Mouse (Mus musculus) spleen, adult 2 months (tissue): ENCODE data around the gene Snx27. TPM values are rescaled to one million over a fixed set of nuclear protein-coding genes. Genes with fewer than 3 reads are reported as not detected.

ENCODE experiments used
- DNase-seq, 2 experiments: peaks; one replicate each; pipeline versions ENCODE4 v3.0.0 to v3.0.0-alpha.2; 2012 to 2021; ENCODE audit warnings: low spot score in 2 of 2, low read depth in 1 of 2
- H3K27ac ChIP-seq: fragments of 200-500 bp; 2 replicates; pipeline ENCODE4 v1.5.1; 2012; ENCODE audit warnings: low read length, inconsistent platforms; ENCODE audit not compliant: insufficient read depth
- H3K27me3 ChIP-seq: fragments of 200-500 bp; 2 replicates; pipeline ENCODE4 v1.6.1; 2012; ENCODE audit warnings: mild to moderate bottlenecking, moderate library complexity, low read length, inconsistent platforms; ENCODE audit not compliant: control insufficient read depth, insufficient read depth
- H3K36me3 ChIP-seq: fragments of 200-500 bp; 2 replicates; pipeline ENCODE4 v1.6.1; 2012; ENCODE audit warnings: mild to moderate bottlenecking, low read length, inconsistent platforms; ENCODE audit not compliant: control insufficient read depth, insufficient read depth
- H3K4me1 ChIP-seq: fragments of 200-500 bp; 2 replicates; pipeline ENCODE4 v1.6.1; 2011; ENCODE audit warnings: inconsistent platforms; ENCODE audit not compliant: control insufficient read depth, insufficient read depth, insufficient read length
- H3K4me3 ChIP-seq: fragments of 200-500 bp; 2 replicates; pipeline ENCODE4 v1.5.1; 2011; ENCODE audit warnings: mild to moderate bottlenecking, inconsistent platforms; ENCODE audit not compliant: insufficient read depth, insufficient read length; ENCODE audit errors: extremely low read depth
- CTCF ChIP-seq: fragments of 200-500 bp; IDR thresholded peaks from 2 replicates; pipeline ENCODE4 v1.5.1; 2011; ENCODE audit warnings: mild to moderate bottlenecking, inconsistent platforms; ENCODE audit not compliant: insufficient read depth, insufficient read length, insufficient replicate concordance; ENCODE audit errors: extremely low read depth
- POLR2A ChIP-seq: fragments of 200-500 bp; IDR thresholded peaks from 2 replicates; pipeline ENCODE4 v1.6.1; 2011; ENCODE audit warnings: low read depth, low read length, inconsistent platforms
- WGBS: fragments of 180-500 bp; shearing (Covaris S2); methylation state at CpG from one replicate; pipeline ENCODE4 v1.1.7; 2018; 5-methylcytosine and 5-hydroxymethylcytosine counted together
- polyA plus RNA-seq: library from polyadenylated mRNA; depleted of rRNA; stranded (reverse); fragments of >200 nt; gene quantifications from 2 replicates; pipeline ENCODE4 v1.2.3, GENCODE M21; 2012

Snx27 gene
- polyA plus RNA-seq, 1 experiment = 5.4 TPM

DNA sequence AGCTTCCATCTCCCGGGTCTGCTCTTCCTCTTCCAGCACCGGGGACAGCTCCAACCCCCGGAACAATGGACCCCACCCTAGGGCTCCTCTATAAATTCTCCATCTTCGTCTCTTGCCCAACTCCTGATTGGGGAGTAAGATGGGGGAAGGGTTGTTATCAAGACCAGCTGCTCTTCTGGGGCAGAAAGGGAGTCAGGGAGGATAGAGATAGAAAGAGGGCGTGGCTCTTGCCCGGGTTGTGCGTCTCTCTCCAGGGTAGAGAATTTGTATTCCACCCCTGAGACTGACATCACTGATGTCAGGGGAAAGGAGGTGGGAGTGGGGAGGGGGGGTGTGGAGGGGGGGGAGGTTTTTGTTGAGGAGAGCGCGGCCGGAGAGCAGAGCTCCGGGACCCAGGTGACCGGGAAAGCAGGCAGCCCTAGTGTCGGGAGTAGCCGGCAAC is 104.5 kb downstream of the Snx27 start, which contains the start of gene Celf3:
Gene Celf3, plus strand, starts transcription at position 315 of the 442 bp plus-strand sequence.
- no peaks in the 10 kb centered on the region for H3K36me3 ChIP-seq
- TF ChIP-seq POLR2A = no peak
- no peak for TF ChIP-seq CTCF
- WGBS = 5% methylated on average over 14 of the region's 14 CpGs
- peaks cover 2% of the 10 kb centered on the region for H3K27me3 ChIP-seq
- H3K4me3 ChIP-seq = no peak within 1 kb of the TSS
- H3K27ac ChIP-seq = no peak within 1 kb of the TSS
- DNase-seq = no peak
- no peaks in the 10 kb centered on the region for H3K4me1 ChIP-seq

DNA sequence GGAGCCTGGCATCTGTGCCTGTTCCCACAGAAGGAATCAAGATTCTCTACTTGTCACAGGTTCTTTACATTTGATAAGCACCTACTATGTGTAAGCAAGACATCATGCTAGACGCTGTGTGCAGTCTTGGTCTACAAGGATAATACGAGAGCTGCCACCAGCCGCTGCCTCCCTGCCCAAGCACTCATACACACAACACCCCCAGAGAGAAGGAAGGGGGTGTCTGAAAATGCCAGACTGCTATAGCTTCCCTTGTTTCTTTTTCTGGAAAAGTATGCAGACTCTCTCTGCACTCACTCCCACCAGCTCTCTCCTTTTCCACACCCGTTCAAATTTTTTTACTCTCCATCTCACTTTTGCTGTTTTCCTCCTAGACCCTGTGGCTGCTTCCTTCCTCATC is 105.1 kb downstream of the Snx27 start:
- Histone ChIP-seq H3K4me1 (no peaks in the 10 kb centered on the region), H3K36me3 (no peaks in the 10 kb centered on the region), H3K4me3 (no peak overlapping the region), H3K27me3 (peaks cover 2% of the 10 kb centered on the region), H3K27ac (no peak overlapping the region)
- no peak for DNase-seq
- WGBS = 66% methylated on average over 4 of the region's 4 CpGs
- TF ChIP-seq POLR2A = no peak
- no peak for TF ChIP-seq CTCF

DNA sequence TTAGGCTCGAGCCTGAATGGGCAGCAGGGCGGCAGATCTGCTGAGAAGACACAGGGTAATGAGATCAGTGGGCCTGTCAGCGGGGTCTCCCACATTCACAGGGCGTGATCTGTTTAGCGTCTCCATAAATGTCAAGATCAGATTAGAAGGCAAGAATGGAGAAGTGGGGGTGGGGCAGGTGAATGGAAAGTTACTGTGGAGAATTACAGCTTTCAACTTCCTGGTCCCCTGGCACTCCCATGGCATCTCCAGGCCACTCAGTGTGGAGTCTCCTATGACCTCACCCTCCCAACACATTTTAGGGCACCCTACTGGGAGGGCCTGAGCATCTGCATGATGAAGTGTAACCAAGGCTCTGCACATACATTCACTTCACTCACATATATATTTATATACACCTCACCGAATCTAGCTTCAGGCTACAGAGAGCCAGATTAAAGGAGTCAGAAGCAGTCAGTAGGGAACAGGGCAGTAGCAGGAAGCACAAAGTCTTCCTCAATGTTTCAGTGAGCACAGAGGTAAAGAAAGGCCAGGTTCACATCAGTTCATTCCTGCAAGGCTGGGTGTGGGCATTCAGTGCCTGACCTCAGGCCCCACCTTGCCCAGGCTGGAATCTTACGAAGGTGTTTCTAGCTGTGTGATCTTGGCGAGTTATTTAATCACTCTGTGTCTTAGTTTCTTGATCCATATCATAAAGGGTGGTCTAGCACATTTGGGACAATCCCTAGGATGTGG is 106.0 kb downstream of the Snx27 start:
- H3K4me1 ChIP-seq = no peaks in the 10 kb centered on the region
- TF ChIP-seq CTCF (no peak), POLR2A (no peak)
- DNase-seq = no peak
- peaks cover 2% of the 10 kb centered on the region for H3K27me3 ChIP-seq
- 67% methylated on average over 8 of the region's 8 CpGs for WGBS
- H3K27ac ChIP-seq = no peak overlapping the region
- no peak overlapping the region for H3K4me3 ChIP-seq
- no peaks in the 10 kb centered on the region for H3K36me3 ChIP-seq

DNA sequence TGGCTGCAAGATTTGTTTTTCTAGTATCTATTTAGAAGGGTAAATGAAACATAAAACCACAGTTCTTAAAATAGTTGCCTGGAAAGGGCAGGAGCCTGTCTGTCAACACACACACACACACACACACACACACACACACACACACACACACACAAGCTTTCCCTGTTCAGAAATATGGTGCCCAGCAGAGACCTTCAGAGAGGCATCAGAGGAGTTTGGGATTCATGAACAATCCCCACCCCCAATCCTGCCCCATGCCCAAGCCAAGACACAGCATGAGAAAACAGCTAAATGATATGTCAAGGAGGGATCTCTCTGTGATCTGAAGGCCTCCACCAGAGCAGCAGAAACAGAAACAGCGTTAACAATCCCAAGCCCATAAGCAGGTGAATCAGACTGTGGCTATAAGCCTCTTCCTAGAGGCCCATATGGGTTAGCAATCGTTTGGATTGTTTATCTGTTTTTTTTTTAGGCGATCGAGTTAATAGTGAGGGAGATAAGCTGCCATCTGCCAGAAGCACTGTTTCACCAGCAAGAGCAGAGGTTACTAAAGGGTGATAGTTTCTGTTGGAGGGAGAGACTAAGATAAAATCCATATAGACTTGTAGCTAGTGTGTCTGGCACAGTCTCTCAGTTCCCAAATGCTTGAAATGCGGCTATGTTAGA is 108.8 kb downstream of the Snx27 start:
- no peaks in the 10 kb centered on the region for H3K27me3 ChIP-seq
- no peak overlapping the region for H3K27ac ChIP-seq
- WGBS = 73% methylated on average over 5 of the region's 5 CpGs
- TF ChIP-seq CTCF (no peak), POLR2A (no peak)
- DNase-seq = no peak
- no peaks in the 10 kb centered on the region for H3K4me1 ChIP-seq
- no peak overlapping the region for H3K4me3 ChIP-seq
- H3K36me3 ChIP-seq = no peaks in the 10 kb centered on the region

DNA sequence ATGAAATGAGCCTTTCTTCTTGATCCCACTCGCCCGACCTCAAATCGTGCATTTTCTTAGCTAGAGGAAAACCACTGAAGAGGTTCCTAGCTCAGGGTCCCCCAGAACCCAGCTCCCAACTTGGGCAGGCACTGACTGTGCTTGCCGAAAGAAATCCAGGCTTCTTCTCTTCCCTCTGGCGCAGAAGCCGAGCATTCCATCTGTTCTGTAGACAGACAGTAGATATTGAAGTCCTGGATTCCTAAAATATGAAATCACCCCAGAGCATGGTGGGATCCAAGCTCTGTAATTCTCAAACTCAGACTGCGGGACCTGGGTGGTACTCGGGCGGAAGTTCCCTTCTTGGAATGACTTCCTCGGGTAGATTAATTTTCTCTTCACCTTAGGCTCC is 109.4 kb downstream of the Snx27 start:
- 72% methylated on average over 10 of the region's 10 CpGs for WGBS

DNA sequence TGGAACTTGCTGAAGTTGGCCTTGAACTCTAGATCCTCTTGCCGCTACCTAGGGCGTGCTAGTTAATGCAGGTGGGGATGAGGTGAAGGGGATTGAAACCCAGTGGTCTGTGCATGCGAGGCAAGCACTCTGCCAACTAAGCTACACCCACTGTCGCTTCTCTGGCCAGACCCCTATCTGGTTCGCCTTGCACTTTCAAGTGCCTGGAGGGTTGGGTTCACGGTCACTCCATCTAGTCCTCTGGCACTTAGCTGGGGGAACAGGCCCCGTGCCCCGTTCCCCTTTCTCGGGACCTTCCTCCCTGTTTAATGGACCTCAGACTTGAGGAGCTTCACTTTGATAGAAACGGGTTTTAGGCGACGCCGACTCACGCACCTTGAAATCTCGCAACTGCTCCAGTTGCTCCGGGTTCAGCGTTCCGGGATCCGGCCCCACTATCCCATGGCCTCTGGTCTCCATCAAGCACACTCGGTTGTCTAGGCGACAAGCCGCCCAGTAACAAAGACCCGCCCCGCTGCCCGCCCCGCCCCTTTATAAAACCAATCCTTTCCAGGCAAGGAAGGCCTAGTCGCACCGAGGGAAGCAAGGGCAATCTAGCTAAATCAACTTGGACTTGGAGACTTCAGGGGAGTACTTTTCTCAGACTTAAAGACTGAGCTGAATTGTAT is 109.9 kb downstream of the Snx27 start:
- DNase-seq = no peak
- no peak overlapping the region for H3K27ac ChIP-seq
- TF ChIP-seq POLR2A (no peak), CTCF (no peak)
- H3K4me1 ChIP-seq = no peaks in the 10 kb centered on the region
- no peak overlapping the region for H3K4me3 ChIP-seq
- WGBS = 32% methylated on average over 28 of the region's 28 CpGs
- no peaks in the 10 kb centered on the region for H3K27me3 ChIP-seq
- H3K36me3 ChIP-seq = no peaks in the 10 kb centered on the region

More for the DNA sequence above, 109.4 kb downstream of the Snx27 start:
- no peaks in the 10 kb centered on the region for H3K4me1 ChIP-seq
- no peaks in the 10 kb centered on the region for H3K36me3 ChIP-seq
- no peaks in the 10 kb centered on the region for H3K27me3 ChIP-seq
- no peak for DNase-seq
- H3K27ac ChIP-seq = no peak overlapping the region
- no peak overlapping the region for H3K4me3 ChIP-seq
- TF ChIP-seq POLR2A (no peak), CTCF (no peak)
